Mouse (Mus musculus) midbrain, embryonic 10.5 days (tissue): Measurements from ENCODE around the gene Mia2. TPM values are rescaled to one million over a fixed set of nuclear protein-coding genes. Genes with fewer than 3 reads are reported as not detected.

Source experiments
- DNase-seq: peaks from one replicate; pipeline ENCODE4 v3.0.0-alpha.2; 2017; ENCODE audit warnings: low spot score
- H3K27ac ChIP-seq: fragments of 300-500 bp; sonication (generic); replicated peaks from 2 replicates; pipeline ENCODE4 v1.5.1; 2016; ENCODE audit warnings: mild to moderate bottlenecking
- H3K27me3 ChIP-seq: fragments of 300-500 bp; sonication (generic); 2 replicates; pipeline ENCODE4 v1.6.1; 2016; ENCODE audit warnings: low read depth, mild to moderate bottlenecking; ENCODE audit not compliant: poor library complexity, severe bottlenecking
- H3K36me3 ChIP-seq: fragments of 300-500 bp; sonication (generic); 2 replicates; pipeline ENCODE4 v1.6.1; 2016; ENCODE audit warnings: mild to moderate bottlenecking, moderate library complexity
- H3K4me1 ChIP-seq: fragments of 300-500 bp; sonication (generic); 2 replicates; pipeline ENCODE4 v1.6.1; 2016
- H3K4me3 ChIP-seq: fragments of 300-500 bp; sonication (generic); 2 replicates; pipeline ENCODE4 v1.5.1; 2016; ENCODE audit warnings: mild to moderate bottlenecking, moderate library complexity
- H3K9me3 ChIP-seq: fragments of 300-500 bp; sonication (generic); replicated peaks from 2 replicates; pipeline ENCODE4 v1.6.1; 2016; ENCODE audit warnings: mild to moderate bottlenecking
- WGBS: fragments of 180-500 bp; shearing (Covaris S2); methylation state at CpG from one replicate; pipeline ENCODE4 v1.1.7; 2016; 5-methylcytosine and 5-hydroxymethylcytosine counted together
- polyA plus RNA-seq: library from polyadenylated mRNA; unstranded; fragments of >200 nt; fragmentation: Nextera tagmentation; extraction: Ambion mirVana; gene quantifications from 2 replicates; pipeline ENCODE4 v1.2.1, GENCODE M21; 2016

Gene Mia2
- polyA plus RNA-seq, 1 experiment from 2014 or later, result 40.4 TPM

DNA sequence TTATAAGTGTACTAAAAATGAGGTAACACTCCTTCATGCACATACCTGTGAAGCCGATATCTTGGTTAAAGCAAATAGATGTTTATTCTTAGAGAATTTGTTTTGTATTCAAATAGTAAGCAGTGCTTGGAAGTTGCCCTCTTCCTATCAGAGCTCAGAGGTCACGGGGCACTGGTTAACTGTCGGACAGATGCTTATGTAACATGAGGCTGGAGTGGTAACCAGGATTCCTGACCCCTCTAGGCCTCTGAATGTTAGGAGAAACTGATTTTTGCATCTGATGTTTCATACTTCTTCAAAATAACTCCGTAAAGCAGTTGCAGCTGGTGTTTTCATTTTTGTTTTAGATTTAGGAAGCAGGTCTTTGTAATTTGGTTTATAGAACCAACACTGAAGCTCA is 99.5 kb downstream of the Mia2 start:
- WGBS, result 88% methylated on average over 4 of the region's 4 CpGs
- no peak overlapping the region for H3K27ac ChIP-seq
- H3K4me1 ChIP-seq, result no peaks in the 10 kb centered on the region
- H3K4me3 ChIP-seq, result no peak overlapping the region
- peaks cover 46% of the 10 kb centered on the region for H3K36me3 ChIP-seq
- no peak for DNase-seq
- no peaks in the 10 kb centered on the region for H3K27me3 ChIP-seq
- no peaks in the 10 kb centered on the region for H3K9me3 ChIP-seq

DNA sequence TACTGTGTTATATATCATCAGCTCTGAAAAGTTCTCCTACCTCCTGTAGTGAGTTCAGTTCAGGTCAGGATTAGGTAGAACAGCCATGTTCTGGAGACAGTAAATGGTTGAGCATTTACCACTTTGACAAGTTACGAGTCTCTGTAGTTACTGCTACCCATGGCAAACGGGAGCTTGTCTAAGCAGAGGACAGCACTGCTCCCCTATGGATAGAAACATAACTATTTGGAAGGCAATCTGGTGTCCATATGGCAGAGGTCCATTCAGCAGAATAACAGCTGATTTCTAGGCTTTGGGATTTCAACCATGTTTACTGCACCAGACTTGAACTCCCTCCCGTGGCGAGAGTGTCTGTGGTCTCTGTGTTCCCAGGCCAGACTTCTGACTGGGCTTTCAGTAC is 100.3 kb downstream of the Mia2 start:
- H3K4me1 ChIP-seq, result no peaks in the 10 kb centered on the region
- no peak overlapping the region for H3K4me3 ChIP-seq
- no peaks in the 10 kb centered on the region for H3K27me3 ChIP-seq
- peaks cover 46% of the 10 kb centered on the region for H3K36me3 ChIP-seq
- DNase-seq, result no peak
- no peaks in the 10 kb centered on the region for H3K9me3 ChIP-seq
- H3K27ac ChIP-seq, result no peak overlapping the region
- 90% methylated on average over 4 of the region's 4 CpGs for WGBS

DNA sequence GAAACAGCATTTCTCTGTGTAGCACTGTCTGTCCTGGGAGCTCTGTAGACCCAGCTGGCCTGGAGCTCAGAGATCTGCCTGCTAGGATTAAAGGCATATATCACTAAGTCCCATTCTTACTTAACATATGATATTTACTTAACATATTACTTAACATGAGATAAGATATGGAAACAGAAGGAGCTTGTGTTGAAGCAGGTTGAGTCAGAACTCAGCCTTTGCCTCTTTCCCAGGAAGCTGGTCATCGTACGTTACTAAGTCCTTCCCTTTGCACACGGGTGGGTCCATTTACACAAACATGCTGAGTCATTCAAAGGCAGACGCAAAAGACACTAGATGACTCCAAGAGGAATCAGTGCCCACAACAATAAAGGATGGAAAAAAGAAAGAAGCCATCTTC is 103.2 kb downstream of the Mia2 start:
- no peak for DNase-seq
- Histone ChIP-seq H3K9me3 (no peaks in the 10 kb centered on the region), H3K4me3 (no peak overlapping the region), H3K4me1 (no peaks in the 10 kb centered on the region), H3K27ac (no peak overlapping the region), H3K27me3 (no peaks in the 10 kb centered on the region), H3K36me3 (peaks cover 60% of the 10 kb centered on the region)
- 88% methylated on average over 4 of the region's 4 CpGs for WGBS

DNA sequence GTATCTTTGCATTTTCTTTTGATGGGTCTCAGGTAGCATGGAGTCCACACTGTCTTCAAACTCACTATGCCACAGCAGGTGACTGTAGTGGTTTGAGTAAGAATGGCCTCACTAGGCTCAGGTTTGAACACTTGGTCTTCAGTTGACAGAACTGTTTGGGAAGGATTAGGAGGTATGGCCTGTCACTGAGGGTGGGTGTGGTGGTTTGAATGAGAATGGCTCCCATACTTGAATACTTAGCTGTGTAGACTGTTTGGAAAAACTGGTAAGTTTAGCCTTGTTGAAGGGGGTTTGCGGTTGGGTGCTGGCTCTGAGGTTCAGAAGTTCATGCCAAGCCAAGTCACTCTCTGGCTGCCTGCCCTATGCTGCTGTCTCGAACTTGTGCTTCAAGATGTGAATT is 103.8 kb downstream of the Mia2 start:
- DNase-seq, result no peak
- Histone ChIP-seq H3K36me3 (peaks cover 66% of the 10 kb centered on the region), H3K4me3 (no peak overlapping the region), H3K27me3 (no peaks in the 10 kb centered on the region), H3K27ac (no peak overlapping the region), H3K9me3 (no peaks in the 10 kb centered on the region), H3K4me1 (no peaks in the 10 kb centered on the region)
- WGBS, result 94% methylated on average over 2 of the region's 2 CpGs

DNA sequence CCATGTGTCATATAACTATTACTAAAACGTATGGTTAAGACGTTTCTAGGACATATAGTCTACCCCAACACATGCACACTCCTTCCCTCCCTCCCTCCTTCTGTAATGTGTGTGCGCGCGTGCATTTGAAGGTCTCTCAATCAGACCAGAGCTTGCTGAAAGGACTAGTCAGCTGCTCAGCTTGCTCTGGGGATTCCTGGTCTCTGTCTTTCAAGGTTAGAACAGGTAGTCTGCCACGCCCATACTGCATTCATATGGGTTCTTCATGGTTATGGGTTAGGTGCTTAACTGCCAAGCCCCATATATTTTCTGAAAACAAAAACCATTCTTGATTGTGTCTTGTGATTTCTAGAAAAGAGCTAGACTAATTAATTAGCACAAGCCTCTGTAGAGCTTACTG is 110.0 kb downstream of the Mia2 start:
- Histone ChIP-seq H3K4me1 (no peaks in the 10 kb centered on the region), H3K27me3 (no peaks in the 10 kb centered on the region), H3K4me3 (no peak overlapping the region), H3K9me3 (no peaks in the 10 kb centered on the region; the same call in 1 of the 2 replicates), H3K36me3 (peaks cover 49% of the 10 kb centered on the region), H3K27ac (no peak overlapping the region)
- no peak for DNase-seq
- WGBS, result 92% methylated on average over 6 of the region's 6 CpGs

DNA sequence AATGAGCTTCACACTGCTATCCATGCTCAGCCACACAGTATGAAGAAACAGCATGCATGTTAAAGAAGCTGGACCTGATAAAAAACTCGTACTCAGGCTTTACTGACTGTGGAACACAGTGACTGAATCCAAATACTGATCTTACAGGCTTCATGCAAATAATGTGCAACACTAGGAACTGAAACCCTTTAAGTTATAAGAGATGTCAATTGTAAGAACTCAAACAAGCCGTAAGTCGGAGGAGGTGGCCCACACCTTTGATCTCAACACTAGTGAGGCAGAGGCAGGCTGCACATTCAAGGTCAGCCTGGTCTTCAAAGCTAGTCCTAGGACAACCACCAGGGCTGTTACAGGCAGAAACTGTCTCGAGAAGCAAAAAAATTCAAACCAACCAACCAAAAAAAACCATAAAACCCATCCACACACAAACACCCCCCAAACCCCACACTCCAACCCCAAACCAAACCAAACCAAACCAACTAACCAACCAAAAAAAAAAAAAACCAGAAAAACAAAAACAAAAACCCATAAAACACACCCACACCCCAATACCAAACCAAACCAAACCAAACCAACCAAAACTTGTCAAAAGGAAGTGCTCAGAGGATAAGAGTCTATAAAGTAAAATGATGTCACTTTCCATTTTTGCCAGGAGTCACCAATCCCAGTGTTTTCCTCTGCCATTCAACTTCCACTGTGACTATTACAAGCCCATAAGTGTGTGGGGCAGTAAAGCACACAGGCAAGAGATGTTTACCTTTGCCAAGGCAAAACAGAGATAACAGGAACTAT is 110.8 kb downstream of the Mia2 start:
- no peaks in the 10 kb centered on the region for H3K4me1 ChIP-seq
- DNase-seq, result no peak
- peaks cover 49% of the 10 kb centered on the region for H3K36me3 ChIP-seq
- 89% methylated on average over 4 of the region's 4 CpGs for WGBS
- H3K9me3 ChIP-seq, result peaks cover 5% of the 10 kb centered on the region; the same call in 1 of the 2 replicates
- no peaks in the 10 kb centered on the region for H3K27me3 ChIP-seq
- no peak overlapping the region for H3K4me3 ChIP-seq
- no peak overlapping the region for H3K27ac ChIP-seq

DNA sequence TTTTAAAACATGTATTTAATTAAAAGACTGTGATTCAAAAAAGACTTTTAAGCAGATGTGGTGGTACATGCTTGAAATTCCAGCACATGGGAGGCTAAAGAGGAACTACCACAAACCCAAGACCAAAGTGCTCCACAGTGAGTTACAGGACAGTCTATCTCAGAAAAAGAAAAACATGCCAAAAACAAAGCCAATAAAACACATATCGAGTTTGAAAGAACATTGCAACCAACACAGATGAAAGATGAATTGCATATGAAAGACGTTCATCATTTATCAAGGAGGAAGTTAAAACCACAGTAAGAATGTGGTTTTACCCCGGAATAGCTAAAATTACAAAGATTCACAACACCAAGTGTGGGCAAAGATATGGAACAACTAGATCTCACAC is 111.4 kb downstream of the Mia2 start:
- Histone ChIP-seq H3K4me3 (no peak overlapping the region), H3K4me1 (no peaks in the 10 kb centered on the region), H3K36me3 (peaks cover 51% of the 10 kb centered on the region), H3K9me3 (peaks cover 6% of the 10 kb centered on the region; the same call in 1 of the 2 replicates), H3K27me3 (no peaks in the 10 kb centered on the region), H3K27ac (no peak overlapping the region)
- DNase-seq, result no peak
- WGBS, result 90% methylated on average over 3 of the region's 3 CpGs

DNA sequence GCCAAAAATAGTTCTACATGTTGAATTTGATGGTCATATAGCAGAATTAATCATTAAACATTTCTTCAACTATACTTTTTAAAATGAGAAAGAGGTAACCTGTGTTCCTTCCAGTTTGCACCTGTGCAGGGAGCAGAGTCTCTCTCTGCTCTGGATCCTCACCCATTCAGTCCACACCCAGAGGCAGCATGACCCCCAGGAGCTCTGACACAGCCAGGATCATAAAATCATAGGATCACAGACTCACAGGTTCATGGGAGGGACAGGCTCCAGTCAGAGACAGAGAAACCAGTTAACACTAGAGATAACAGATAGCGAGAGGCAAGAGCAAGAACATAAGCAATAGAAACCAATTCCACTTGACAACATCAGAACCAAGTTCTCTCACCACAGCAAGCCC is 112.2 kb downstream of the Mia2 start:
- H3K27ac ChIP-seq, result no peak overlapping the region
- H3K4me3 ChIP-seq, result no peak overlapping the region
- peaks cover 51% of the 10 kb centered on the region for H3K36me3 ChIP-seq
- peaks cover 6% of the 10 kb centered on the region; the same call in 1 of the 2 replicates for H3K9me3 ChIP-seq
- no peak for DNase-seq
- 97% methylated on average over 1 of the region's 1 CpGs for WGBS
- no peaks in the 10 kb centered on the region for H3K4me1 ChIP-seq
- H3K27me3 ChIP-seq, result no peaks in the 10 kb centered on the region

DNA sequence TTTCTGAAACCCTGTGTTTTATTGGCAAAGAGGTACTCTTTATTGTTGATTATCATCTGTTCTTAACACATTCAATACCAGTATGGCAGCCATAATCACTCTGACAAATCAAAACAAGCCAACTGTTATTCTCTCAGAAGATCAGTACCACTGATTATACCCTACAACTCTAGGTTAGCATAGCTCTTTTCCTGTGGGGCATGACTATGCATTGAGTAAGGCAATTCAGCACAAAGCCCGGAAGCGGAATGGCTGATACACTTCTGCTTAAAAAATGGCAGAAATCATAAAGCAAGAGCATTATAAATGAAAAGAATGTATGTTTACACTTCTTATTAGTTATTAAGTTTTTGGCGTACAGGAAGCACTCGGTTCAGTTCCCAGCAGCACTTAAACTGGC is 120.6 kb downstream of the Mia2 start:
- no peaks in the 10 kb centered on the region for H3K27me3 ChIP-seq
- WGBS, result 98% methylated on average over 4 of the region's 4 CpGs
- DNase-seq, result no peak
- H3K9me3 ChIP-seq, result 0 out of 2 replicates have a peak, but pooled peaks cover 3% of the 10 kb centered on the region
- no peak overlapping the region for H3K4me3 ChIP-seq
- H3K36me3 ChIP-seq, result peaks cover 19% of the 10 kb centered on the region
- H3K4me1 ChIP-seq, result peaks cover 16% of the 10 kb centered on the region
- H3K27ac ChIP-seq, result no peak overlapping the region

DNA sequence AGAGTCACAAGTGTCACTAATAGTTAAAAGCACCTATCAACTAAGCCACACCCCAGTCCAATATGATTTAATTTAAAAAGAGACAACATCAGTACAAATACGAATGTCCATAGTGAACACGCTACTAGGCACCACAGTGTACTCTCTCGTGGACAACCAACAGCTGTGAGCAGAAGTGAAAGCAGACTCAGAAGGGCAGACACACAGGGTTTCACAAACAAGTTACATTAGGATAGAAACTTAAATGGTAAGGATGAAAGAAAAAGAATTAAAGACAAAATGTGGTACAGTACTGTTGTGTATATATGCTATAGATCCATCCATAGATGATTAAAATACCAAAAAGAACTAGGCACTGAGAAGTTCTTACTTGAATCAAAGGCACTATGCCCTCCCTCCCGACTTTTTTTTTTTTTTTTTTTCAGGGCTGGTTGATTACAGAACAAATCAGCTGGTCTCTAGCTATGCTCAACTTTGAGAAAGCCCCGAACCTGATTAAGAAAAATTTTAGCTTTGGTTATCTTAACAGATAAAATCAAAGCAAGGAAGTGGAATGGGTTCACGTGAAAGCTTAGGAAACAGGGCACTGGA is 121.2 kb downstream of the Mia2 start:
- DNase-seq, result no peak
- Histone ChIP-seq H3K27ac (no peak overlapping the region), H3K27me3 (no peaks in the 10 kb centered on the region), H3K9me3 (no peaks in the 10 kb centered on the region), H3K4me1 (peaks cover 16% of the 10 kb centered on the region), H3K36me3 (peaks cover 13% of the 10 kb centered on the region), H3K4me3 (no peak overlapping the region)
- WGBS, result 90% methylated on average over 6 of the region's 6 CpGs

DNA sequence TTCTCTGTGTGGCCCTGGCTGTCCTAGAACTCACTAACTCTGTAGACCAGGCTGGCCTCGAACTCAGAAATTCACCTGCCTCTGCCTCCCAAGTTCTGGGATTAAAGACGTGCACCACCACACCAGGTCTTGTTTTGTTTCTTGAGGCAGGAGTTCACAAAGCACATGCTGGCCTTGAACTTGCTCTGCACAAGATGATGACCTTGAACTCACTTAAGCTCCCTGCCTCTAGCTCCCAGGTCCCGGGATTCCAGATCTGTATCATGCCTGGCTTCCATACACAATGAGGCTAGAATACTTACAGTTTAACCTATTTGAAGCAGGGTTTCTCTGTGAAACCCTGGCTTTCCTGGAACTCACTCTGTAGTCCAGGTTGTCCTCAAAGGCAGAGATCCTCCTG is 121.7 kb downstream of the Mia2 start:
- Histone ChIP-seq H3K4me3 (peak overlapping the region; percentile 97; the same call in 1 of the 2 replicates), H3K36me3 (peaks cover 8% of the 10 kb centered on the region), H3K27me3 (no peaks in the 10 kb centered on the region), H3K27ac (no peak overlapping the region), H3K4me1 (peaks cover 16% of the 10 kb centered on the region), H3K9me3 (no peaks in the 10 kb centered on the region)
- 89% methylated on average over 3 of the region's 3 CpGs for WGBS
- no peak for DNase-seq

DNA sequence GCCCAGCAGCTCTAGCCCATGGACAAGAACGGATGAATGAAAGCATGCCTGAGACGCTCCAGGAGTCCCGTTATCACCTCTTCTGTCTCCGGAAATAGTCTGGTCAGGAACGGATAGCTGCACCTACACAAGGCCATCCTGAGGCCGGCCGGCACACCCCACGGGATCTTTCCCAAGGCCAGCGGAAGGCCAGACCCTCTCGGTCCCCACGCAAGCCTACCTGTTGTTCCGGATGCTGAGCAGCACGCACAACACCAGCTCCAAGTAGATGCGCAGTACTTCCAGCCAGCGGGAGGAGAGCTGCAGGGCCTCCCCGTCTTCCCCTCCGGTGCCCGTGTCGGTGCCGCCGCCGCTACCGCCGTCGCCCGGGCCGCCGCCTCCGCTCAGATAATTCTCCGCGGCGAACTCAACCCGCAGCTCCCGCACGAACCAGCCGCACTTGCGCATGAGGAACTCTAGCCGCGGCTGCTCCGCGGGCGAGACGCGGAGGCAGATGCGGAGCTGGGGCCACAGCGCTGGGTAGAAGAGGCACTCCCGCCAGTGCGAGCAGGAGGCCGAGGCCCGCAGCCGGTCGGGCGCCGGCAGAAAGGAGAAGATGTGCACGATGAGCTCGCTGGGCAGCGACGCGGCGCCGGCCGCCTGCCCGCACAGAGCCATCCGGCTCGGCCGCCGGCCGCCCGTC is 123.2 kb downstream of the Mia2 start:
- no peak for DNase-seq
- Histone ChIP-seq H3K9me3 (no peaks in the 10 kb centered on the region), H3K36me3 (no peaks in the 10 kb centered on the region), H3K27ac (peak overlapping the region; percentile 97), H3K4me3 (peak overlapping the region; percentile 97), H3K27me3 (no peaks in the 10 kb centered on the region), H3K4me1 (peaks cover 16% of the 10 kb centered on the region)
- WGBS, result 1% methylated on average over 68 of the region's 69 CpGs
